In genomic region chr17:7633382-7634290, GRCm38 (mm10) we compare ENCODE assay signal across 17 mouse cellular contexts.
DNase-seq lines count a peak whose midpoint lies in the region; ATAC-seq and TF ChIP-seq lines count a peak whose summit lies in the region.
"Had no signal": no experiment of that assay in that cellular context is flagged by ENCODE, and none has a peak within 500 bp of the region (broad histone marks: within the 10 kb centered on the region; RNA-seq: fewer than 3 reads in every experiment).

No protein-coding gene starts in this region.

- no peak for ATAC-seq in heart, embryonic 13.5 days (ENCODE audit: extremely low read depth, insufficient number of reproducible peaks, low FRiP score, low TSS enrichment)
- ATAC-seq in heart, embryonic 12.5 days (ENCODE audit: insufficient number of reproducible peaks, low FRiP score) = no peak
- no peak for ATAC-seq in lung, embryonic 14.5 days (ENCODE audit: insufficient read depth)
- ATAC-seq in embryonic facial prominence, embryonic 15.5 days (ENCODE audit: insufficient number of reproducible peaks, low FRiP score, low TSS enrichment, low read depth) = peak; percentile 43
- no peak for ATAC-seq in stomach, embryonic 14.5 days (ENCODE audit: insufficient number of reproducible peaks, insufficient read depth, low FRiP score, low read depth)
- ATAC-seq: CD4-positive, CD25-positive, alpha-beta regulatory T cell, adult 4 months; forebrain, embryonic 15.5 days; midbrain, embryonic 16.5 days had no signal

- peak overlapping the region; percentile 40 for H3K27ac ChIP-seq in heart, embryonic 13.5 days (replicated peaks)
- H3K27ac ChIP-seq in heart, embryonic 12.5 days (ENCODE audit: poor library complexity, severe bottlenecking) = no peak overlapping the region
- peak overlapping the region; percentile 38; the same call in 1 of the 2 replicates for H3K27ac ChIP-seq in lung, embryonic 14.5 days (ENCODE audit: low read depth)
- H3K27ac ChIP-seq in embryonic facial prominence, embryonic 15.5 days (replicated peaks) = peak overlapping the region; percentile 78
- peak overlapping the region; percentile 44; the same call in 1 of the 2 replicates for H3K27ac ChIP-seq in stomach, embryonic 14.5 days (ENCODE audit: low read length)
- H3K27ac ChIP-seq: forebrain, embryonic 15.5 days; left cerebral cortex, adult 2 months; limb, embryonic 12.5 days; neural tube, embryonic 13.5 days had no signal

- peaks cover 3% of the 10 kb centered on the region; the same call in 1 of the 2 replicates for H3K9me3 ChIP-seq in heart, embryonic 13.5 days
- no peaks in the 10 kb centered on the region; the same call in 1 of the 2 replicates for H3K9me3 ChIP-seq in heart, embryonic 12.5 days (replicated peaks)
- no peaks in the 10 kb centered on the region; the same call in 1 of the 2 replicates for H3K9me3 ChIP-seq in lung, embryonic 14.5 days (ENCODE audit: low read depth, low read length)
- no peaks in the 10 kb centered on the region for H3K9me3 ChIP-seq in embryonic facial prominence, embryonic 15.5 days (replicated peaks)
- no peaks in the 10 kb centered on the region for H3K9me3 ChIP-seq in stomach, embryonic 14.5 days (ENCODE audit: control insufficient read depth, low read depth, low read length)
- H3K9me3 ChIP-seq: forebrain, embryonic 15.5 days; limb, embryonic 12.5 days; neural tube, embryonic 13.5 days had no signal

- no peak overlapping the region for H3K4me3 ChIP-seq in heart, embryonic 13.5 days
- no peak overlapping the region for H3K4me3 ChIP-seq in heart, embryonic 12.5 days
- no peak overlapping the region for H3K4me3 ChIP-seq in lung, embryonic 14.5 days (ENCODE audit: low read depth, low read length)
- H3K4me3 ChIP-seq in embryonic facial prominence, embryonic 15.5 days (replicated peaks) = no peak overlapping the region
- H3K4me3 ChIP-seq in stomach, embryonic 14.5 days (ENCODE audit: low read depth, low read length) = no peak overlapping the region
- H3K4me3 ChIP-seq: erythroblast, embryonic 14.5 days; forebrain, embryonic 15.5 days; kidney, embryonic 15.5 days; left cerebral cortex, adult 2 months; limb, embryonic 12.5 days; neural tube, embryonic 13.5 days had no signal

- TF ChIP-seq CTCF in lung, embryonic 14.5 days (IDR thresholded peaks at IDR 0.05; ENCODE audit: low read depth) = no peak

- no peak for DNase-seq in lung, embryonic 14.5 days
- no peak for DNase-seq in lung, postnatal 10 days
- DNase-seq in testis, postnatal 10 days (ENCODE audit: low spot score) = no peak
- DNase-seq: adrenal gland, adult 8-10 months; cerebellum, adult 8-10 months had no signal

- peaks cover 18% of the 10 kb centered on the region for H3K4me1 ChIP-seq in heart, embryonic 13.5 days
- peaks cover 8% of the 10 kb centered on the region; the same call in 1 of the 2 replicates for H3K4me1 ChIP-seq in heart, embryonic 12.5 days (replicated peaks)
- no peaks in the 10 kb centered on the region; the same call in 1 of the 2 replicates for H3K4me1 ChIP-seq in lung, embryonic 14.5 days (ENCODE audit: insufficient read depth)
- H3K4me1 ChIP-seq in embryonic facial prominence, embryonic 15.5 days = peaks cover 19% of the 10 kb centered on the region
- H3K4me1 ChIP-seq in stomach, embryonic 14.5 days (ENCODE audit: control insufficient read depth, insufficient read depth, low read length) = no peaks in the 10 kb centered on the region
- H3K4me1 ChIP-seq: forebrain, embryonic 15.5 days; limb, embryonic 12.5 days; neural tube, embryonic 13.5 days had no signal

- no peak overlapping the region for H3K4me2 ChIP-seq in heart, embryonic 13.5 days
- H3K4me2 ChIP-seq in heart, embryonic 12.5 days = no peak overlapping the region
- no peak overlapping the region for H3K4me2 ChIP-seq in lung, embryonic 14.5 days
- no peak overlapping the region for H3K4me2 ChIP-seq in embryonic facial prominence, embryonic 15.5 days (replicated peaks)
- H3K4me2 ChIP-seq in stomach, embryonic 14.5 days (replicated peaks; ENCODE audit: low read depth, low read length) = no peak overlapping the region
- H3K4me2 ChIP-seq: forebrain, embryonic 15.5 days; kidney, embryonic 15.5 days; limb, embryonic 12.5 days; neural tube, embryonic 13.5 days had no signal

- WGBS in heart, embryonic 13.5 days = 33% methylated on average over 9 of the region's 9 CpGs
- WGBS in heart, embryonic 12.5 days = 42% methylated on average over 9 of the region's 9 CpGs
- 49% methylated on average over 9 of the region's 9 CpGs for WGBS in lung, embryonic 14.5 days
- 24% methylated on average over 9 of the region's 9 CpGs for WGBS in embryonic facial prominence, embryonic 15.5 days
- WGBS in stomach, embryonic 14.5 days = 59% methylated on average over 9 of the region's 9 CpGs

- H3K36me3 ChIP-seq in heart, embryonic 13.5 days = no peaks in the 10 kb centered on the region
- H3K36me3 ChIP-seq in heart, embryonic 12.5 days = no peaks in the 10 kb centered on the region
- H3K36me3 ChIP-seq in lung, embryonic 14.5 days (ENCODE audit: insufficient read depth) = no peaks in the 10 kb centered on the region
- H3K36me3 ChIP-seq in embryonic facial prominence, embryonic 15.5 days = no peaks in the 10 kb centered on the region
- no peaks in the 10 kb centered on the region for H3K36me3 ChIP-seq in stomach, embryonic 14.5 days (ENCODE audit: control insufficient read depth, insufficient read depth, low read length)
- H3K36me3 ChIP-seq: forebrain, embryonic 15.5 days; kidney, embryonic 15.5 days; limb, embryonic 12.5 days; neural tube, embryonic 13.5 days had no signal

- no peak overlapping the region for H3K9ac ChIP-seq in heart, embryonic 13.5 days
- no peak overlapping the region for H3K9ac ChIP-seq in heart, embryonic 12.5 days
- no peak overlapping the region for H3K9ac ChIP-seq in lung, embryonic 14.5 days
- H3K9ac ChIP-seq in embryonic facial prominence, embryonic 15.5 days = no peak overlapping the region
- no peak overlapping the region for H3K9ac ChIP-seq in stomach, embryonic 14.5 days (replicated peaks; ENCODE audit: low read depth, low read length)
- H3K9ac ChIP-seq: forebrain, embryonic 15.5 days; kidney, embryonic 15.5 days; limb, embryonic 12.5 days; neural tube, embryonic 13.5 days had no signal

- no peaks in the 10 kb centered on the region for H3K27me3 ChIP-seq in heart, embryonic 13.5 days (replicated peaks)
- H3K27me3 ChIP-seq in heart, embryonic 12.5 days (replicated peaks) = no peaks in the 10 kb centered on the region
- H3K27me3 ChIP-seq in lung, embryonic 14.5 days (ENCODE audit: insufficient read depth, low read length) = no peaks in the 10 kb centered on the region
- H3K27me3 ChIP-seq in embryonic facial prominence, embryonic 15.5 days = no peaks in the 10 kb centered on the region
- H3K27me3 ChIP-seq in stomach, embryonic 14.5 days (ENCODE audit: control insufficient read depth, insufficient read depth, low read length) = no peaks in the 10 kb centered on the region
- H3K27me3 ChIP-seq: forebrain, embryonic 15.5 days; kidney, embryonic 15.5 days; limb, embryonic 12.5 days; neural tube, embryonic 13.5 days had no signal
